Mouse (Mus musculus) kidney, adult 2 months (tissue): ENCODE results near the gene Preb.

Source experiments
- CTCF ChIP-seq: fragments of 200-500 bp; conservative IDR thresholded peaks from 2 replicates; pipeline ENCODE4 v1.5.1; 2011; ENCODE audit warnings: low read depth, mild to moderate bottlenecking, control low read depth, low read length, moderate library complexity, mixed read lengths; ENCODE audit not compliant: insufficient read depth, insufficient read length
- POLR2A ChIP-seq: fragments of 200-500 bp; IDR thresholded peaks from one replicate; pipeline ENCODE4 v1.6.1; 2011; ENCODE audit warnings: low read depth, low read length, control low read depth

DNA sequence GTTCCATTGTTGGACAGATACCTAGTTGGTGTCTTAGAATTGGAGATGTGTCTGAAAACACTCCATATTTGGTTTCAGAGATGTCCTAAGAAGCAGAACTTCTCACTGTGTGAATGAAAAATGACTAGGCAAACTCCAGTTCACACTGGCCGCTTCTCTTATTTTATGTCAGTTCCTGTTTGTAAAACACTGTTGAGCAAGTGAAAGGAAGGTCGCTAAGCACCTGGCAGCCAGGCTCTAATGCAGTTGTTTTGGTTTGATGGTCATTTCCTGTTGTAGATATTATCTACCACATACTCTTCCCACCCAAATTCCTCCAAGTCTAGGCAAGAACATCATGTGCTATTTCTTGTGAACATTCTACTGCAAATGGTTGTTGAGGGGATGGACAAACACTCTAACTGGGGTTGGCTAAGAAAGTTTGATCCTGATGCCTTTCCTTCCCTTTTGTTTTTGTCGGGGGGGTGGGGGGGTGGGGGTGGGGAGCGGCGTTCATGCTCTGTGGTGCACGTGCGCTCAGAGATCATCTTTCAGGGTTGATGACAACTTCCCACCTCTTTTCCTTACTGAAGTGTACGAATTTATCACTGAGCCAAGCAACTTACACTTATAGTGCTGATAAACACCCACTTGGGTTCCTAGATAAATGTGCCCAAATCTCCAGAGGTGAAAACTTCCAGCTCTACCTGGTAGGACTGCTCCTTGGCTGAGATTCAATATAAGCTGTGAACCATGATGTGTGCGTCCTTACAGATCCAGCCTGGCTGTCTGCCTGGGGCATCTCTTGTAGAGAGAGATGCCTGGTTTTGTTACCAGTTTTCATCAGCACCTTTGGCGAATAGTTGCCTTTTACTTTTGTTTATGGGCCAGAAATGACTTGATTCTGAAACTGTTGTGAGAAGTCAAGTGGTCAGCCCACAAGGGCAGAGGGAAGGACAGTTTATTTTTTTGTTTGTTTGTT is 1.7 kb upstream of the Preb start:
- TF ChIP-seq POLR2A (no peak), CTCF (no peak)
